Mouse (Mus musculus): ENCODE data around the gene Lgr5.

Lgr5 gene

GRCm38 (mm10) chr10:115505631-115506239 lies 81.8 kb downstream of the Lgr5 start:
- DNase-seq (ENCODE audit: low spot score in 2 of 2) = no peak

DNA sequence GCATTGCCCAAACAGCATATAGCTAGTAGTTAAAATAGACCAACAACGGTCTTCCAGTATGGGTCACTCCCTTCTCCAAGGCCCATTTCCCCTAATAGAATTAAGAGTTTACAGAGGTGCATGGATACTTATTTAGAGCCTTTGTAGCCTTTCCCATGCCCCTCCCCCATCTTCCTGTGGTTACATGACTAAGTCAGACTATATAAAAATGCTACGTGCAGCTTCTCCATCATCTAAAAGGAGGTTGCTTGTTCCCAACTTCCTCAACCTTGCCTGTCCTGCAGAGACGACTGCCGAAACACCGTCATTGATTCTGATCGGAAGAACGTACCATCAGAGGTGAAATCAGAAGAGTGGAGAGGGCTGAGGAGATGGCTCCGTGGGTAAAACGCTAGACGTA lies 82.4 kb downstream of the Lgr5 start:
- no peak for DNase-seq (ENCODE audit: low spot score in 2 of 2)

DNA sequence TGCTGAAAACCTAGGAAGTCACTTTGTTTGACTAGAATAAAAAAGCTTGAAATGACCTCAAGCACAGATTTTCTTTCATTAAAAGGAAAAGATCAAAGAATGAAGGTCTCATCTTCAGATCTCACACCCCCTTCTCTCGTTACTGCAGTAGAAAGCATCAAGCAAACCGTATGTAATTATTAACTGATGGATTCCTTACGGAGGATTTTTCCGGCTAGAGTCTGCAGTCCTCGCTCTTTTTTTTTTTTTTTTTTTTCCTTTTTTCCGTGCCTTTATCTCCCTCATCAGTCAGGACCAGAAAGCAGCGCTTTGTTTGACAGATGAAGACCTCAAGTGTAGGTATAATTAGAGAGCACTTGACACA lies 93.8 kb downstream of the Lgr5 start:
- no peak for DNase-seq (ENCODE audit: low spot score in 2 of 2)

GRCm38 (mm10) chr10:115492956-115493777 lies 94.4 kb downstream of the Lgr5 start:
- DNase-seq (ENCODE audit: low spot score in 2 of 2) = no peak

GRCm38 (mm10) chr10:115491803-115492510 lies 95.6 kb downstream of the Lgr5 start:
- no peak for DNase-seq (ENCODE audit: low spot score in 2 of 2)

GRCm38 (mm10) chr10:115485602-115486001 lies 102.0 kb downstream of the Lgr5 start:
- no peak for DNase-seq (ENCODE audit: low spot score in 2 of 2)

DNA sequence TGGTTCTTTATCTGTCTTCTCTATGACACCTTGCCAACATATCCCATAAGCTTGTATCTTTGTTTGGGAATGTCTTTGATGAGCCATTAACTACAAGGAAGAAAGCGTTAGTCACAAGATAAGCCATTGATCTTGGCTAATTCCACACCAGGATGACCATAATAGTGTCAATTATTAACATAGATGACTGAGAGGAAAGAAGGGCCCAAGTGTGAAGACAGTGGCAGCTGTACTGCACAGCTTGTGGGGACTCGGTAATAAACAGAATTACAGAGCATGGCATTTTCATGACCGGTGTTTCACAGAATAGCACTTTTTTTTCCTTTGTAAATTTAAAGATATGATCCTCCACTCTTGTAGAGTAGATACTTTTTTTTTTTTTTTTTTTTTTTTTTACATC lies 102.9 kb downstream of the Lgr5 start:
- no peak for DNase-seq (ENCODE audit: low spot score in 2 of 2)

DNA sequence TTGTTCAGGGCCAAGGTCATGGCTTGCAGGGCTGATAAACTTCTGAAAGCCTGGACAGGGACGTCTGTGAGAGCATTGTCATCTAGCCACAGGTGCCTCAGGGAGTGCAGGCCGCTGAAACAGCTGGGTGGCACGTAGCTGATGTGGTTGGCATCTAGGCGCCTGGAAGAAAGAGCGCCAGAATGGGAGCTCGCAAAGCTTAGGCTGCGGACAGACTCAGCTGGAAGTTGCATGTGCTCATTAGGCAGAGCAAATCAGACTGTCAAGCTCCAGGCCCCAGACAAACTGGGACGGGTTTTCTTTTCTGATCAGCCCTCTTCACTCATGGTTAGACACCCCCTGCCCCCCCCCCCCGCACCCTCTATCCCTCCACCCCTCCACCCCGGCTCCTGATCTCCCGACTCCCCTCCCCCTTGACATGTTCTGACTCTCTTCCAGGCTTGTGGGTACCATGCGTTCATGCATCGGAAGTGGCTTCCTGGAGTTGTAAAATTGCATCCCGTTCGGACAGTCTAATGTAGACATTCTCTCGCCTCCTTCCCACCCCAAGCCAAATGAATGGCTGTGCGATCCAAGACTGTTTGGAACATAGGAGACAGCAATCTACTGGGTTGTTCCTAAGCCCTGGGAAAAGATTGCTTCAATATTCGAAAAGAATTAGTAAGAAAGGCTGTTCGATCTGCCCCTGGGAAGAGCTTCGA lies 109.0 kb downstream of the Lgr5 start:
- peak in 1 of 2 experiments; percentile 9 for DNase-seq (ENCODE audit: low spot score in 2 of 2)

DNA sequence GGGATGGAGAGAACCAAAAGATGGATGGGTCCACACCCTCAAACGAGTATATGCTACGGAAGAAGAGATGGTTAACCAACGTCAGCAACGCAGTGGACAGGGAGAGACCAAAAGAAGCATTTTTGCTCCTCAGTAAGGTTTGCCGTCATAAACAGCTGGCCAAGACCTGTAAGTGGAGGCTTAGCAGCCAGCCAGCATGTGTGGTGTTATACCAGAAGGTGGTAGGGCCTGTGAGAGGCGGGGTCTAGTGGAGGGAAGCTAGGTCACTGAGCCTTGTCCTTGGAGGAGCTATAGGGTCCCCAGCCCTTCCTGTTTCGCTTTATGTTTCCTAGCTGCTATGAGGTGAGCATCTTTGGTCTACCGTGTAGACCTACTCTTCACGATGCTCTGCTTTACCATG lies 111.1 kb downstream of the Lgr5 start:
- DNase-seq (ENCODE audit: low spot score in 2 of 2) = no peak

DNA sequence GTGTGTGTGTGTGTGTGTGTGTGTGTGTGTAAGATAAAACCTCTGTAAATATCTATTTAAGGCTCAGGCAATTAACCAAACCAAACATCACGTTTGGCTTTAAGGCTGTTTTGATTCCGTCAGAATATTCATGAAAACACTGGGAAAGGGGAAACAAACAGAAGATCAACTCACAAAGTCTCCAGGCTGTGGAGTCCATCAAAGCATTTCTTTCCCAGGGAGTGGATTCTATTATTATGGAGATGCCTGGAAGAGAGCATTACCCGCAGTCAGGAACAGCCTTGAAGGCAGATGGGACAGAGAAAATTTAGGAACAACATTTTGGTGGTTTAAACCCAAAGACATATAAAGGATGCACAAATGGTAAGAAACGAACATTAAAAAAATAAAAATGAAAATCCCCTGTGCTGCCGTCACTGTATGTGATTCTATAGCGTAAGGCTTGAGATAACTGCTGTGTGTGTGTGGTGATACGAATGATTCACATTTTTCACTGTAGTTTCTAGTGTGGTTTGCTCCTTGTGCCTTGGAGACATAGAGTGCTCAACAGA lies 112.5 kb downstream of the Lgr5 start:
- no peak for DNase-seq (ENCODE audit: low spot score in 2 of 2)

- no peak for DNase-seq (ENCODE audit: low spot score in 2 of 2)
Observed at GRCm38 (mm10) chr10:115473213-115473961, 114.2 kb downstream of the Lgr5 start.

DNA sequence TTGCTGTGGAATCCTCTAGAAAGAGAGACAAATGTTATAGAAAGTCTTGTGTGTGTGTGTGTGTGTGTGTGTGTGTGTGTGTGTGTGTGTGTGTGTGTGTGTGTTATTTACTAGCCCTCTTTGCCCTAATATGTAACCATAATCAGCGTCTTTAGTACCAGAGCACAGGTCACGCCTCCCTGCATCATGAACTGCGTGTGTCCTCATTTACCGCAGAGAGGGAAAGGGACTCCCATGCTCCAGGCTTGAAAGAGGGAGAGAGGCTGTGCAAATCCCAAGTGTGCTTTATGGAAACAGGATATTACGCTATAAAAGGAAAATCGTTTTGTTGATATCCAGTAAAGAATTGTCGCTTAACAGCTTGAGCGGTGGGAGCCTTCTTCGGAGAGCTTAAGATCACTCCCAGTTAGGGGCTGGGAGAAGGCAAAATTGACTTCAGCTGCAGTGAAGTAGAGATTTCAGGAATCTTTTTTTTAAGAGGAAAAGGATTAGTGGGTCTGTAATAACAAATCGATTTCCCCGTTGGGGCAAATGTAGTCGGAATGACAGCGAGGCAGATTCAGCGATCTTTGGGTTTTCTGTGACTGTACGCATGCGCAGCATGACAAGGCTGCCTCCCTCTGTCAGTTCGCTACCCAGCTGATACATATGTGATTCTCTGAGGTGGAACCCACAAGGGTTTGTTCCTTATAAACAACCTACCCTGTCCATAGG lies 116.8 kb downstream of the Lgr5 start:
- DNase-seq (ENCODE audit: low spot score in 2 of 2) = no peak

- DNase-seq (ENCODE audit: low spot score in 2 of 2) = no peak
Observed at GRCm38 (mm10) chr10:115469040-115469439, 118.5 kb downstream of the Lgr5 start.

- no peak for DNase-seq (ENCODE audit: low spot score in 2 of 2)
Observed at GRCm38 (mm10) chr10:115468632-115469031, 118.9 kb downstream of the Lgr5 start.

- no peak for DNase-seq (ENCODE audit: low spot score in 2 of 2)
Observed at GRCm38 (mm10) chr10:115467985-115468384, 119.6 kb downstream of the Lgr5 start.

DNA sequence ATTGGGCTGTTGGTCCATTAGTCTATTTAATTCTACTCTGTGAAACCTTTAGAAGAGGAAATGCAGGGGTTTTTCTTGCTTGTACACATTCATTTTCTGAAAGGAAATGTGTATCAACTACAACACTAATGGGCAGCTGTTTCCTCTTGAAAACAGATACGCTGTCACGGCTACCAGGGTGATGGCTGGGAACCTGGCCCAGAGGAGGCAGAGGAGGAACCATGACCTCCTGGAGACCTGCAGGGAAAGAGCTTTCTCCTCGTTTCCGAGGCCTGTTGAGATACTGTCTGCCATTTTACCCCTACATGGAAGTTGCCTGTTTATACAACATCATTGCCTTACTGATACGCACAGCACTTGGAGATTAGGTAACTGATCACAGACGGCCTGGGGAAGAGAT lies 121.8 kb downstream of the Lgr5 start:
- DNase-seq (ENCODE audit: low spot score in 2 of 2) = no peak

- DNase-seq (ENCODE audit: low spot score in 2 of 2) = no peak
Observed at GRCm38 (mm10) chr10:115465072-115465471, 122.5 kb downstream of the Lgr5 start.

GRCm38 (mm10) chr10:115462646-115463045 lies 124.9 kb downstream of the Lgr5 start:
- DNase-seq (ENCODE audit: low spot score in 2 of 2) = no peak

DNA sequence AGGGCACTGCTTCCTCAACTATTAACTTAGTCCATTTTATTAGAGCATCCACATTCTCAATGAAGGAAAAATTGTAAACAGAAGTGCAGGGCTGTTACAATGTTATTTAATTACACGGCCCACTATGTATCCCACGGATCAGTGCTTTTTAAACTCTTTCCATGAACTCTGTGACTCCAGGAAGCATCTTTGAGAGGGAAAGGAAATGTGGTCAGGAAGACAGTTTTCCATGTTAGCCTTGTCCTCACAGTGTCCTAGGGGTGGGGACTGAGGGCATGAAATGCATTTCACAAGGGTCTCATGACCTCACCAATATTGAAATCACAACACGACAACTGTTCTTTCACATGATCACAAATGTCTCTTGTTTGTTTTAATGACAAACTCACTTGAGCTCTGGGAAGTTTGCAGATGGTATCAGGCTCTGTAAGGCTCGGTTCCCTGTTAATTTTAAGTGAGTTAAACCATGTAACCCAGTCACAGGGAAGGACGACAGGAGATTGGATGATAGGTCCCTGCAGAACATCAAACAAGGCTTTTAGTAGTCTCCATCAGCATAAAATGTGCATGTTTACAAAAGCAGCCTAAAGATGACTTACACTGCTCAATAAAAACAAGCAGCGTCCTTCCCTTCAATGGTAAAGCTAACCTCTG lies 130.1 kb downstream of the Lgr5 start:
- DNase-seq (ENCODE audit: low spot score in 2 of 2) = no peak

DNA sequence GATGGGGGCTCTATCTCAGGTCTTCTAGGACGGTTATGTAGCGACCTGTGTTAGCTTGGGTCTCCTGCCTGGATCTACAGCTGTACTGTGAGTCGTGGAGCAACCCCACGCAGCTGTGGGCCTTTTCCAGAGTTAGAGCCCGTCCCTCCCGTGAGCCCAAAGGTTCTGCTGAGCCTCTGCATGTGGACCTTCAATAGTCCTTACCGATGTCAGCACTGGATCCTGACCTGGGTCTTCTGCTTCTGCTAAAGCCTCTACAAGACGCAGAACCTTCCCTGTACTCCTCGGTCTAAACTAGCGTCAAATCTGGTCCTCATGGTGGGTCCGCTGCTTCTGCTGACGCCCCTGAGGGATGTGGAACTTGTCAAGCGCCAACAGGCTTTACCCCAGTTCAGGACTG lies 139.0 kb downstream of the Lgr5 start:
- DNase-seq (ENCODE audit: low spot score in 2 of 2) = no peak

Measured in cerebellum, postnatal 4 days (tissue).